Mouse (Mus musculus) 3T3-L1 (cell line): ENCODE data around the gene Ifngr2.

ENCODE experiments used
- DNase-seq: peaks from one replicate; pipeline ENCODE4 v3.0.0-alpha.2; 2015; ENCODE audit warnings: low read depth, low spot score

The Ifngr2 gene

GRCm38 (mm10) chr16:91536372-91536771 lies 10.5 kb upstream of the Ifngr2 start:
- DNase-seq = no peak

DNA sequence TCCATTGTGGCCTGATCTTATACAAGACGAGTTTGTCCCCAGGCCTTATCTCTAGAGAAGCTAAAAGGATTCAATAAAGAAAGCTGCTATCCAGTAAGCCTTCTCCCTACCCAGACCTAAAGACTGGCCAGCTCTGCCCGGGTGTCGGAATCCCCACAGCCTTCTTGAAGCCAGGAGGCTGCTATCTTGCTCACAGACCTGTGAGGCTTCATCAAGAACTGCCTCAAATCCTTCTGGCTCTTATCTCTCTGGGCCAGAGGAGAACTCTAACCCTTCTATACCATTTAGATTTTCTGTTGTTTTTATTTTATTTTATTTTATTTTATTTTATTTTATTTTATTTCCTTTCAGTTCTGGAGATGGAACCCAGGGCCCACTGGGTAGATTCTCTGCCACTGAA lies 9.8 kb upstream of the Ifngr2 start:
- DNase-seq = no peak

GRCm38 (mm10) chr16:91538051-91538450 lies 8.8 kb upstream of the Ifngr2 start:
- no peak for DNase-seq

DNA sequence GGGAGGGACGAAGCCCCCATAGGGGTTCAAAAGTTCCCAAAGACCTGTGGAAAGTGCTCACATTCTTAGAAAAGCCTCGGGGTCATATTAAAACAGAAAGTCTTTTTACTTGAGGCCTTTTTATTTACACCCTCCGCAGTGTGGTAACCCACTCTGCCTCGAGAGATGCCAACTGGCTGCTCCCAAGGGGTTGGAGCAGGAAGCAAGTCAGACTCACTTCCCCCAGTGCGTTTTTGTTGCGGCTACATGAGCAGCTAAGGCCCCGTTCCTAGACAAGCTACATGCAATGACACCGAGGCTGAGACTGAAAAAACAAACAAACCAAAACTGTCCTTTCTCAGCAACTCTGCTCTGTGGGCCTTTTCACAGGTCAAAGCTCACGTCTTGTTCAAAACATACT lies 8.4 kb upstream of the Ifngr2 start:
- no peak for DNase-seq

DNA sequence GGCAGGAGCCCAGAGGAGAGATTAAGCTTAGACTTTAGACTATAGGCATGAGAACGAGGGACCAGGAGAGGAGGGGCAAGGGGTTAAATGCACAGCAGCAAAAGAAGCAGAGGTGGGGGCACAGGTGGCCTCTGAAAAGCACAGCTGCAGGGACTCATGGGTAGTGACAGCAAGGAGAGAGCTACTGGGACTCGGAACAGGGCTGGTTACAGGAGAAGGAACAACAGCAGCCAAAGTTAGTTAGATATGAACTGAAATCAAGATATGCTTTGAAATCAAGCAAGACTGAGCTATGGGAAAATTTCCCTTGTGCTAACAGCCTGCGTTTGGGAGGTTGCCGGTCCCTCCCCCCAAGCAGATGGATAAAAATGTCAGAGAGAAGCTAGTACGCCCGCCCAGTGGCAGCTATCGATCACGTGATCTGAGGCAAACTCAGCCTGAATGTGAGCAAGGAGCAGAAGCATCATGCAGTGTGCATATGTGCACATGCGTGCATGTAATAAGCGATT lies 5.2 kb upstream of the Ifngr2 start:
- DNase-seq = no peak

- DNase-seq = no peak
Observed at GRCm38 (mm10) chr16:91543619-91544018, 3.3 kb upstream of the Ifngr2 start.

DNA sequence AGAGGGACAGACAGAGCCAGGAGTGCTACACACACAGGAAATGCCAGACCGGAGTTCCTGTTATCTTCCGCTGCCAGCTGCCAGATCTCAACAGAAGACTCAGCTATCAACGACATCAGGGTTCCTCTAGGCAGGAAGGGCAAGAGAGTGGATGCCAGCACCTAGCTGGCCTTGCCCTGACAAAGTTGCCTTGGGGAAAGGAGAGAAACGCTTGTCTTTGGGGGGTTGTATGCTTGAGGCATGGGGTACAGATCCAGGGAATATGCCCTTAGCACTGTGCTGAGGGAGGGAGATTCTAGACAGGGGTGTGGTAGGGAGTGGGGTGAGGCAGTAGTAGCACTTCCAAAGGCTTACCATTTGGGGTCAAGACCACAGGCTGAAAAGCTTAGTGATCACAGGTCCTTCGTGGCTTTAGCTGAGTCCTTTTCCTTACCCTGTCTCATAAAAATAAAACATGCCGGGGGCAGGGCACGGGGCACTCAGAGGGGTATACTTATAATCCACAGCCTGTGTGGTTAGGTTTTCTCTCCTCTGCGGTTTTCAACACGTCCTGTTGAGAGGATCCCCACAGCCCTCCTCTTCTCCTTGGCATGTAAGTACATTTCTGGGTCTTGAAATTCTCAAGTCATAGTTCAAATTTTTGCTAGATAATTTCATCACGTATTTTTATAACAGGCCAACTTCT lies 1.1 kb upstream of the Ifngr2 start:
- DNase-seq = peak; percentile 40

- DNase-seq = peak; percentile 52
Observed at GRCm38 (mm10) chr16:91546391-91546835, 459 bp upstream of the Ifngr2 start.

DNA sequence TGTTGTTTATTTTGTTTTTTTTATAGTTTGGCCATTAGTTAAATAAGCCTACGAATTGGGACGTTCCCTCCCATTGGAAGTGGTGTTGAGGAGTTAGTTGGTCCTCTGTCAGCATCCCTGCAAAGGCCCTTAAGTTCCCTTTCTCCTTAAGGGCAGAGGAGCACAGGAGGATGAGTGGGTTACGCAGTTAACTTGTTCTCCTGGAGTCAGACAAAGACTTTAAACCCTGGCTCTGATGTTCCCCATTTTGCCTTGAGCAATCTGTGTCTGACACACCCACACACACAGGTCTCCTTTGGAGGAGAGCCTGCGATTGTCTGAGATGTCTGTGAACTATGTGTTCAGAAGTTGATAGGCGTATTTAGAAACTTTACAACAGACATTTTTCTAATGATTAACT lies 1.1 kb downstream of the Ifngr2 start:
- DNase-seq = peak; percentile 42

DNA sequence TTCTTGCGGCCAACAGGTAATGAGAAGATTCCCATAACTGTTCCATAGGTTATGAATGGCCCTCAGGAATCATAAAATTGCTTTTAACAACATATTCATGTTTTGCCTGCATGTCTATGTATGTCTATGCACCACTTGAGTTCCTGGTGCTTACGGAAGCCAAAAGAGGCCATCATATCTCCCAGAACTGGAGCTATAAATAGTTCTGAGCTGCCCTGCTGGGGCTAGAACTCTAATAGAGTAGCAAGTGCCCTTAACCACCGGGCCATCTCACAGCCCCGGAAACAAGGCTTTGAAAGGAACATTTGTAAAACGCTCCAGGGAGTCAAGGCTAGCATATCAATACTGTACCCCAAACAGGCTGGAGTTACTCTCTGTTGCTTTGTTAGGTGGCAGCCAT lies 1.7 kb downstream of the Ifngr2 start:
- DNase-seq = no peak

GRCm38 (mm10) chr16:91548996-91549395 lies 2.1 kb downstream of the Ifngr2 start:
- DNase-seq = no peak

DNA sequence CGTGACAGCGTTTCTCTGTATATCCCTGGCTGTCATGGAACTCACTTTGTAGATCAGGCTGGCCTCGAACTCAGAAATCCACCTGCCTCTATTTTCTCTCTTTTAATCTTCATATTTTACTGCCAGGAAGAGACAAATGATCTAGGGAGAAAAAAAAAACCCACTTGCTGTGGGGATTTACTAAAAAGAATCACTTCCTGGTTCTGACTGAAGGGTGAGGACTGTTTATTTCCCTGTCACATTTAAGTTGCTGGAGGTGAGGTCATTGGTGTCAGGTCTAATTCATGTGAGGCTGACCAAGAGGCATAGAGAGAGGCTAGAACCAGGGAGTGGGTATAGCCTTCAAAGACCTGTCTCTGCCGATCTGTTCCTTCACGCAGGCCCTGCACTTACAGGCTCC lies 2.7 kb downstream of the Ifngr2 start:
- DNase-seq = no peak

DNA sequence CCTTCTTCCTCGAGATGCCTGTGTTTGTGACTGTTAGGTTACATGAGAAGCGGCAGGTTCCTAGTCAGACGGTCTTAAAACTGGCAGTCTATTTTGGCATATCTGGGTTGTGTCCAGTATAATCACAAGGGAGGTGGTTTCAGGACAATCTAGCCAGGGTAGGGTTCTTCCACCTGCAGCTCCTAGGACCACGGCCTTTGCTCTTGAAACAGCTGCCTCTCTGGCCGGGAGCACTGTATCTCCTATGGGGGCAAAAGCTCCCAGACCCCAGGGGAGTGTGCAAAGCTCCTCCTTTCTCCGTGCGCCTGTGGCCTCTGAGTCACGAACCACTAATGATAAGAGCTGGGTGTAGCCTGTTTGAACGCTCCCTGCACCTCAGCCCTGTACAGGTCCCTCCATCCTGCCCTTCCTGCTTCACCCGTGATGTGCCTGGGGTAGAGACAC lies 4.2 kb downstream of the Ifngr2 start:
- peak; percentile 34 for DNase-seq

DNA sequence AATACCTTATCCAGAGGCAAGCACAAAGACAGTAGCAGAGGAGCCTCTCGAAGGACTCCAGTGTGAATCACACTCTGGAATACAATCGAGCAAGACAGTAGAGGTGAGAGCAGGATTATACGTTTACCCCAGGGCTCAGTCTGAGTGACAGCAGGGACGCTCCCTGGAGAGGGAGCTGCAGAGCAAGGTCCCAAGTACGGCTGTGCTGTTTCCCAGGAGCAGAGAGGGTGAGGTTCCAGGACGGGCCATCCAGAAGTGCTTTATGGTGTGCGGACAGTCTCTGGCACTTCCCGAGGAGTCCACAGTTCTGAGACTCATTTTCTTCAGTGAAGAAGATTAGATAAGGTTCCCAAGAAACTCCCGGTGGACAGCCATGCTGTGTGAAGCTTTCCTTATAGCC lies 5.2 kb downstream of the Ifngr2 start:
- DNase-seq = no peak

GRCm38 (mm10) chr16:91553625-91554024 lies 6.8 kb downstream of the Ifngr2 start:
- peak; percentile 71 for DNase-seq

GRCm38 (mm10) chr16:91555017-91555605 lies 8.2 kb downstream of the Ifngr2 start:
- DNase-seq = no peak

DNA sequence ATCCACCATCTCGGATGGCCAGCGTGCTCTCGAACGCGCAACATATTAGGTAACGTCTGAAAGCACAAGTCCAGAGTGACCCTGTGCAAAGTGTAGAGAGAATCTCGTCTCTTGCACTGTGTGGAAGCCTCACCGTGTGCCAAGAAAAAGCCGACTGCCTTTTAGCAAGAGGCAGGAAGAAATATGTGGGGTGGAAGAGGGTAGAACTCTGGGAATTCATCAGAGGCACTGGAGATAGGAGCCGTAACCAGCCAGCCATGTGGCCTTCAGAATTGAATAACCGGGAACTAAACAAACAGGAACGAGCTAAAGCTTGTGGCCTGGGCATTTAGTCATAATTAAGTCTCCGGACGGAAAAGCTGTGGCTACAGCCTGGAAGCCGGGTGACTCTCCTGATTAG lies 9.8 kb downstream of the Ifngr2 start:
- DNase-seq = no peak

DNA sequence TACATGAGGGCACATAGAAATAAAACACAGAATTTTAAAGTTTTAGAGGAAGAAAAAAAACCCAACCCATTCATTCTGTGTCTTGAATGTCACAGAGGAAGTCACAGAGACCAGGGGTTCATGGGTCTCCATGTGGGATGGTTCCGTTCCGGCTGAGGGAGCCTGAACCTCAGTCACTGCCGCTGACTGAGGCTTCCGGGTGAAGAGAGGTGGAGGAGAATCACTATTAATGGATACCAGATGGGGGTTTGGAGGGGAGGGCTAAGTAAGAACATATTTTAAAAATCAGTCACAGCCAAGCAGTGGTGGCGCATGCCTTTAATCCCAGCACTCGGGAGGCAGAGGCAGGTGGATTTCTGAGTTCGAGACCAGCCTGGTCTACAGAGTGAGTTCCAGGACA lies 10.3 kb downstream of the Ifngr2 start:
- peak; percentile 51 for DNase-seq

GRCm38 (mm10) chr16:91557693-91558092 lies 10.8 kb downstream of the Ifngr2 start:
- DNase-seq = peak; percentile 67

- peak; percentile 43 for DNase-seq
Observed at GRCm38 (mm10) chr16:91561099-91561498, 14.2 kb downstream of the Ifngr2 start.

- DNase-seq = no peak
Observed at GRCm38 (mm10) chr16:91561541-91562457, 14.9 kb downstream of the Ifngr2 start.
